Comparison of ENCODE assay signal across 20 mouse cellular contexts in genomic region chr6:53815691-53816090, GRCm38 (mm10). TPM values are rescaled to one million over a fixed set of nuclear protein-coding genes. Genes with fewer than 3 reads are reported as not detected.
DNase-seq lines count a peak whose midpoint lies in the region; ATAC-seq and TF ChIP-seq lines count a peak whose summit lies in the region.
"Had no signal": no experiment of that assay in that cellular context is flagged by ENCODE, and none has a peak within 500 bp of the region (broad histone marks: within the 10 kb centered on the region; RNA-seq: fewer than 3 reads in every experiment).

No protein-coding gene starts in this region.

- no peaks in the 10 kb centered on the region for H3K9me3 ChIP-seq in kidney, embryonic 15.5 days (replicated peaks)
- no peaks in the 10 kb centered on the region for H3K9me3 ChIP-seq in lung, embryonic 15.5 days
- H3K9me3 ChIP-seq in embryonic facial prominence, embryonic 12.5 days, result no peaks in the 10 kb centered on the region
- H3K9me3 ChIP-seq in limb, embryonic 15.5 days, result no peaks in the 10 kb centered on the region
- H3K9me3 ChIP-seq: embryonic facial prominence, embryonic 15.5 days; forebrain, embryonic 10.5 days; liver, embryonic 15.5 days had no signal

- peak overlapping the region; percentile 39 for H3K4me2 ChIP-seq in kidney, embryonic 15.5 days
- peak overlapping the region; percentile 14; the same call in 1 of the 2 replicates for H3K4me2 ChIP-seq in lung, embryonic 15.5 days
- peak overlapping the region; percentile 28 for H3K4me2 ChIP-seq in embryonic facial prominence, embryonic 12.5 days (replicated peaks)
- H3K4me2 ChIP-seq in limb, embryonic 15.5 days, result 0 out of 2 replicates have a peak overlapping the region, but pooled peaks have one; percentile 22
- H3K4me2 ChIP-seq: embryonic facial prominence, embryonic 15.5 days; liver, embryonic 15.5 days had no signal

- H3K4me1 ChIP-seq in kidney, embryonic 15.5 days, result peaks cover 41% of the 10 kb centered on the region
- peaks cover 46% of the 10 kb centered on the region for H3K4me1 ChIP-seq in lung, embryonic 15.5 days
- H3K4me1 ChIP-seq in lung, adult 2 months (ENCODE audit: control insufficient read depth, insufficient read depth, low read length), result peaks cover 19% of the 10 kb centered on the region
- H3K4me1 ChIP-seq in embryonic facial prominence, embryonic 12.5 days, result peaks cover 30% of the 10 kb centered on the region
- H3K4me1 ChIP-seq in limb, embryonic 15.5 days, result peaks cover 37% of the 10 kb centered on the region

- H3K4me3 ChIP-seq in kidney, embryonic 15.5 days (replicated peaks), result peak overlapping the region; percentile 7; the same call in 1 of the 2 replicates
- no peak overlapping the region for H3K4me3 ChIP-seq in lung, embryonic 15.5 days
- no peak overlapping the region for H3K4me3 ChIP-seq in lung, adult 2 months (replicated peaks; ENCODE audit: extremely low read depth, low read depth, low read length)
- no peak overlapping the region for H3K4me3 ChIP-seq in embryonic facial prominence, embryonic 12.5 days
- no peak overlapping the region for H3K4me3 ChIP-seq in limb, embryonic 15.5 days
- H3K4me3 ChIP-seq: embryonic facial prominence, embryonic 15.5 days; forebrain, embryonic 10.5 days; liver, embryonic 15.5 days had no signal

- whole genome bisulfite sequencing in kidney, embryonic 15.5 days, result 54% methylated on average over 7 of the region's 7 CpGs
- 41% methylated on average over 7 of the region's 7 CpGs for WGBS in lung, embryonic 15.5 days
- WGBS in lung, adult 2 months, result 67% methylated on average over 7 of the region's 7 CpGs
- WGBS in embryonic facial prominence, embryonic 12.5 days, result 51% methylated on average over 7 of the region's 7 CpGs
- 45% methylated on average over 7 of the region's 7 CpGs for WGBS in limb, embryonic 15.5 days

- intact Hi-C loops in gastrocnemius, postnatal 14 days (cut with DNase I; ENCODE audit: low total_unique reads), result loop anchor here (5.0 kb wide), 1 partner anchor 57 kb away; no protein-coding TSS in a partner anchor

- H3K27me3 ChIP-seq in kidney, embryonic 15.5 days, result peaks cover 22% of the 10 kb centered on the region
- peaks cover 29% of the 10 kb centered on the region for H3K27me3 ChIP-seq in lung, embryonic 15.5 days
- H3K27me3 ChIP-seq in embryonic facial prominence, embryonic 12.5 days, result peaks cover 8% of the 10 kb centered on the region; the same call in 1 of the 2 replicates
- peaks cover 18% of the 10 kb centered on the region; the same call in 1 of the 2 replicates for H3K27me3 ChIP-seq in limb, embryonic 15.5 days

- DNase-seq in kidney, adult 18-20 months, result no peak
- DNase-seq in lung, adult 2 months, result no peak
- no peak for DNase-seq in ovary, postnatal 10 days (ENCODE audit: low spot score)
- no peak for DNase-seq in gastrocnemius, postnatal 14 days
- DNase-seq: adrenal gland, postnatal 14 days; cerebellum, adult 11-12 months; gastrocnemius, postnatal 10 days; midbrain, embryonic 14.5 days had no signal

- TF ChIP-seq POLR2A in lung, adult 2 months (IDR thresholded peaks at IDR 0.05; ENCODE audit: borderline replicate concordance, extremely low read depth, low read depth, low read length), result no peak

- H3K9ac ChIP-seq in kidney, embryonic 15.5 days, result no peak overlapping the region
- H3K9ac ChIP-seq in lung, embryonic 15.5 days, result no peak overlapping the region
- H3K9ac ChIP-seq in embryonic facial prominence, embryonic 12.5 days, result no peak overlapping the region; the same call in 1 of the 2 replicates
- no peak overlapping the region for H3K9ac ChIP-seq in limb, embryonic 15.5 days
- H3K9ac ChIP-seq: embryonic facial prominence, embryonic 15.5 days; liver, embryonic 15.5 days had no signal

- H3K27ac ChIP-seq in kidney, embryonic 15.5 days, result peak overlapping the region; percentile 15; the same call in 1 of the 2 replicates
- peak overlapping the region; percentile 49 for H3K27ac ChIP-seq in lung, embryonic 15.5 days
- no peak overlapping the region for H3K27ac ChIP-seq in embryonic facial prominence, embryonic 12.5 days
- H3K27ac ChIP-seq in limb, embryonic 15.5 days, result no peak overlapping the region
- H3K27ac ChIP-seq: embryonic facial prominence, embryonic 15.5 days; forebrain, embryonic 10.5 days; liver, embryonic 15.5 days had no signal

- ATAC-seq in kidney, embryonic 15.5 days (replicated peaks; ENCODE audit: low FRiP score), result no peak
- no peak for ATAC-seq in lung, embryonic 15.5 days (ENCODE audit: borderline replicate concordance, extremely low read depth, low FRiP score, low TSS enrichment)
- ATAC-seq in embryonic facial prominence, embryonic 12.5 days (ENCODE audit: insufficient number of reproducible peaks, insufficient read depth, low FRiP score, low TSS enrichment), result no peak
- ATAC-seq in limb, embryonic 15.5 days (ENCODE audit: insufficient number of reproducible peaks, low FRiP score, low TSS enrichment, low read depth), result no peak
- ATAC-seq: activated CD4-positive, CD25-positive, alpha-beta regulatory T cell, adult 4 months; inflammation-experienced regulatory T-cells, adult 6 months; Patski had no signal

- H3K36me3 ChIP-seq in kidney, embryonic 15.5 days, result peaks cover 16% of the 10 kb centered on the region; the same call in 1 of the 2 replicates
- H3K36me3 ChIP-seq in lung, embryonic 15.5 days, result no peaks in the 10 kb centered on the region
- no peaks in the 10 kb centered on the region for H3K36me3 ChIP-seq in embryonic facial prominence, embryonic 12.5 days
- H3K36me3 ChIP-seq in limb, embryonic 15.5 days, result no peaks in the 10 kb centered on the region
- H3K36me3 ChIP-seq: embryonic facial prominence, embryonic 15.5 days; liver, embryonic 15.5 days had no signal

- no peak for TF ChIP-seq CTCF in lung, adult 2 months (IDR thresholded peaks at IDR 0.05; ENCODE audit: insufficient read depth, low read length)

RNA-seq across cellular contexts. Expression of gene Tril, which starts 4.9 kb away (rescaled TPM):
- polyA plus RNA-seq in kidney, embryonic 15.5 days (2015; fragmentation: Nextera tagmentation; extraction: Ambion mirVana), result 88.9 and 93.8 TPM in 2 replicates
- polyA plus RNA-seq in lung, embryonic 15.5 days (2015; fragmentation: Nextera tagmentation; extraction: Ambion mirVana), result 48.4 and 50.7 TPM in 2 replicates
- polyA plus RNA-seq in lung, adult 2 months (2012; rRNA removed), result 27.0 and 28.6 TPM in 2 replicates
- polyA plus RNA-seq in embryonic facial prominence, embryonic 12.5 days (2016; fragmentation: Nextera tagmentation; extraction: Ambion mirVana), result 67.1 and 77.0 TPM in 2 replicates
- 61.0 and 71.2 TPM in 2 replicates for polyA plus RNA-seq in limb, embryonic 15.5 days (2015; fragmentation: Nextera tagmentation; extraction: Ambion mirVana)
- total RNA-seq in gastrocnemius, postnatal 14 days (2021), result 10 to 100 TPM; 10.8 to 12.3 TPM
- total RNA-seq: common myeloid progenitor, adult 5-6 weeks; megakaryocyte, adult 5-6 weeks had no signal
- polyA plus RNA-seq: activated CD4-positive, CD25-positive, alpha-beta regulatory T cell, adult 4 months; inflammation-experienced regulatory T-cells, adult 6 months had no signal

Comparison
In these comparisons a context has a peak if more than half of its experiments do, and no peak if none do; other contexts are left out.
1. H3K27ac ChIP-seq: peak in kidney, embryonic 15.5 days (single experiment) and lung, embryonic 15.5 days (single experiment); none in embryonic facial prominence, embryonic 12.5 days (single experiment) and limb, embryonic 15.5 days (single experiment).
2. Peak in every context shown above with its lines, with median percentiles within 50 percentile points of each other: H3K4me2 ChIP-seq.